Mouse (Mus musculus) embryonic facial prominence, embryonic 10.5 days (tissue): ENCODE results near the gene Mettl24. TPM values are rescaled to one million over a fixed set of nuclear protein-coding genes. Genes with fewer than 3 reads are reported as not detected.

ENCODE experiments used
- DNase-seq: peaks from one replicate; pipeline ENCODE4 v3.0.0-alpha.2; 2017; ENCODE audit warnings: low spot score
- H3K27ac ChIP-seq: fragments of 300-500 bp; sonication (generic); replicated peaks from 2 replicates; pipeline ENCODE4 v1.5.1; 2016; ENCODE audit warnings: mild to moderate bottlenecking
- H3K27me3 ChIP-seq: fragments of 300-500 bp; sonication (generic); replicated peaks from 2 replicates; pipeline ENCODE4 v1.6.1; 2016; ENCODE audit warnings: low read depth, mild to moderate bottlenecking; ENCODE audit not compliant: poor library complexity, severe bottlenecking
- H3K36me3 ChIP-seq: fragments of 300-500 bp; sonication (generic); replicated peaks from 2 replicates; pipeline ENCODE4 v1.6.1; 2016; ENCODE audit warnings: mild to moderate bottlenecking, moderate library complexity
- H3K4me1 ChIP-seq: fragments of 300-500 bp; sonication (generic); 2 replicates; pipeline ENCODE4 v1.6.1; 2016
- H3K4me3 ChIP-seq: fragments of 300-500 bp; sonication (generic); 2 replicates; pipeline ENCODE4 v1.5.1; 2016; ENCODE audit warnings: mild to moderate bottlenecking, moderate library complexity
- H3K9me3 ChIP-seq: fragments of 300-500 bp; sonication (generic); 2 replicates; pipeline ENCODE4 v1.6.1; 2016; ENCODE audit warnings: mild to moderate bottlenecking
- WGBS: fragments of 180-500 bp; shearing (Covaris S2); methylation state at CpG from one replicate; pipeline ENCODE4 v1.1.7; 2016; 5-methylcytosine and 5-hydroxymethylcytosine counted together
- polyA plus RNA-seq: library from polyadenylated mRNA; unstranded; fragments of >200 nt; fragmentation: Nextera tagmentation; extraction: Ambion mirVana; gene quantifications from 2 replicates; pipeline ENCODE4 v1.2.1, GENCODE M21; 2016

Mettl24 gene
- polyA plus RNA-seq, 1 experiment from 2014 or later = 1.5 TPM

- no peaks in the 10 kb centered on the region for H3K9me3 ChIP-seq
- no peak overlapping the region for H3K27ac ChIP-seq
- DNase-seq = no peak
- H3K36me3 ChIP-seq = peaks cover 77% of the 10 kb centered on the region
- no peaks in the 10 kb centered on the region for H3K27me3 ChIP-seq
- WGBS = 71% methylated on average over 5 of the region's 5 CpGs
- H3K4me1 ChIP-seq = peaks cover 12% of the 10 kb centered on the region; the same call in 1 of the 2 replicates
- no peak overlapping the region for H3K4me3 ChIP-seq
Measured at GRCm38 (mm10) chr10:40843841-40844240, 160.8 kb downstream of the Mettl24 start.

DNA sequence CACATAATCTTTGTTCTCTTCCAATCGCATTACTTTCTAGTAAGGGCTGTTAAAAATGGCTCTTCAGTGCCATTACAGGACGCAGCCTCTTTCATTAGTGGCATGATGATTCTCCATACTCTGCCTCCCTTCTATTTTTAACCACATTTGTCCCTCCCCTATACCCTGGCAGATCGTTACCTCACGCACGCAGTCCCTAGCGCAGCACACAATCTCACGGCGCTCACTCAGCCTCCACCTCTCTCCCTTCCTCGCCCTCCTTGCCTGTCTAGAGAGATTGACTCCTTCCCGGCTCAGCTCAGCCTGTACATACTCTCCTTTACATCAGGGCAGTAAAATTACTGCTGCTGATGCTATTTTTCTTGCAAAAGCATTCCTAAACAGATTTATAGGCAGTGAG lies 161.5 kb downstream of the Mettl24 start:
- 74% methylated on average over 10 of the region's 10 CpGs for WGBS
- H3K36me3 ChIP-seq = peaks cover 82% of the 10 kb centered on the region
- H3K4me3 ChIP-seq = no peak overlapping the region
- H3K9me3 ChIP-seq = no peaks in the 10 kb centered on the region
- H3K27ac ChIP-seq = no peak overlapping the region
- DNase-seq = no peak
- H3K27me3 ChIP-seq = no peaks in the 10 kb centered on the region
- H3K4me1 ChIP-seq = peaks cover 12% of the 10 kb centered on the region; the same call in 1 of the 2 replicates

DNA sequence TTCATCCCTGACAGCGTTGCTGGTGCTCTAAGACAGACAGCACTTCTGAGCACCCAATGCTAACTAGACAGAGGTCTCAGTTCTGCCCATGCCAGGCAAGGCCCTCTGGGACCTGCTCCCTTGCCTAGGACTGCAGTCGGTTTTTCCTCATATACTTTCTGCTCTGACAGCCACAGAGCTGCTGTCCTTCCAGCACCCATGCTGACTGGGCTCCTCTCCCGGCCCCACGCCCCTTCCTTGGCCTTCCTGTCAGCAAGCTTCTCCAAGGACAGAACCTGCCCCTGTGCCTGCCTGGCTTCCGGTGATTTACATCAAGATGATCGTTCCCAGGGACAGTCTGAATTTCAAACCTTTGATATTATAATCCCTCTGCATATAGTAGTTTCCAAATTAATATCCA lies 162.5 kb downstream of the Mettl24 start:
- 83% methylated on average over 6 of the region's 6 CpGs for WGBS
- Histone ChIP-seq H3K27ac (no peak overlapping the region), H3K4me3 (no peak overlapping the region), H3K4me1 (peaks cover 12% of the 10 kb centered on the region; the same call in 1 of the 2 replicates), H3K36me3 (peaks cover 81% of the 10 kb centered on the region), H3K27me3 (no peaks in the 10 kb centered on the region), H3K9me3 (no peaks in the 10 kb centered on the region)
- DNase-seq = no peak

DNA sequence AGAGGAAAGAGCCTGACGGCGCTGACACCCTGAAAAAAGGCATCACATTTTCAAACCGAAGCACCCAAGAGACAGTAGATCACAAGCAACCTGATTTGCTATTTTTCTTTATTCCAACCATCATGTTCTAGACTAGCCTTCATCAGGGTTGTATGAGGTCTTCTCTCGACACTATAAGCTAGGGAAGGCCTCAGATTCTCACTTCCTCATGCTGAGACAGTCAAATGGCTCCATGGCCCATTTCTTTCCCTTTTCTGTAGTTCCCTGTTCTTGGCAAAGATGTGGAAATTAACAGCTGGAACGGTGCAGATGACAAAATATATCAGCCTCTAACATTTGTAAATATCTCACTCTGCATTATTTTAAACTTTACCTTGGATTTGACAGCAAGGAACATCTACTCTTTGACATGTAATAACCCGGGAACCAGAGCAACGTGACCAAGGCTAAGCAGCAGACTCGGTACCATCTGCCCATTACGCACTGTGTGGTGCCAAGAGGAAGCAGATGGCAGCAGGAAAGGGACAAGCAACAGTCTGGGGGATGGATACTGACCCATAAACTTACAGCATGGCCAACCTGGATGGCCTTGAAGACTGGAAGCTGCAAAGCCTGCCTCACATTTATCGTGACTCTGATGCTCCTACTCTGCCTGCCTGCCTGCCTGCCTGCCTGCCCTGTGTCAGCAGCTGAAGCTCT lies 164.2 kb downstream of the Mettl24 start:
- Histone ChIP-seq H3K4me3 (no peak overlapping the region), H3K27me3 (no peaks in the 10 kb centered on the region), H3K9me3 (no peaks in the 10 kb centered on the region), H3K4me1 (peaks cover 12% of the 10 kb centered on the region; the same call in 1 of the 2 replicates), H3K27ac (no peak overlapping the region), H3K36me3 (peaks cover 66% of the 10 kb centered on the region)
- WGBS = 94% methylated on average over 10 of the region's 10 CpGs
- DNase-seq = no peak

- Histone ChIP-seq H3K27ac (no peak overlapping the region), H3K4me3 (no peak overlapping the region), H3K9me3 (no peaks in the 10 kb centered on the region), H3K36me3 (peaks cover 45% of the 10 kb centered on the region), H3K27me3 (no peaks in the 10 kb centered on the region), H3K4me1 (no peaks in the 10 kb centered on the region)
- WGBS = 87% methylated on average over 2 of the region's 2 CpGs
- no peak for DNase-seq
Measured at GRCm38 (mm10) chr10:40850644-40851043, 167.6 kb downstream of the Mettl24 start.

DNA sequence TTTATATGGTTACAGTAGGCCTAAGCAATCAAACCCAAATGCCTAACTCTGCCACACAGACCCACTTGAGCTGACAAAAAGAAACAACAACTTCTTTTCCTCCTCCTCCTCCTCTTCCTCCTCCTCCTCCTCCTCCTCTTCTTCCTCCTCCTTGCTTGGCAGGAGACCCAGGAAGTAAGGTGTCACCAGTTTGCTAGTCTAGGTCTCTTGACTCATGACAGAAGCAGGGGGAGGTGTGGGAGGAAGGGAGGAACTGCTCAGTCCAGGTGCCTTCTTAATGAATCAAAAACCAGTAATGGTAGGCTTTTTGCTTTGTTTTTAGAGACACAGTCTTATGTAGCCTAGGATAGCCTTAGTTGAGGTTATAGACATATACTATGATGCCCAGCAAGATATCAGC lies 168.1 kb downstream of the Mettl24 start:
- Histone ChIP-seq H3K27me3 (no peaks in the 10 kb centered on the region), H3K4me3 (no peak overlapping the region), H3K4me1 (no peaks in the 10 kb centered on the region), H3K9me3 (no peaks in the 10 kb centered on the region), H3K36me3 (peaks cover 43% of the 10 kb centered on the region), H3K27ac (no peak overlapping the region)
- no peak for DNase-seq

- H3K27ac ChIP-seq = no peak overlapping the region
- no peak overlapping the region for H3K4me3 ChIP-seq
- DNase-seq = no peak
- H3K27me3 ChIP-seq = no peaks in the 10 kb centered on the region
- no peaks in the 10 kb centered on the region for H3K4me1 ChIP-seq
- 60% methylated on average over 2 of the region's 2 CpGs for WGBS
- H3K36me3 ChIP-seq = peaks cover 7% of the 10 kb centered on the region
- H3K9me3 ChIP-seq = no peaks in the 10 kb centered on the region
Measured at GRCm38 (mm10) chr10:40855616-40856015, 172.5 kb downstream of the Mettl24 start.

DNA sequence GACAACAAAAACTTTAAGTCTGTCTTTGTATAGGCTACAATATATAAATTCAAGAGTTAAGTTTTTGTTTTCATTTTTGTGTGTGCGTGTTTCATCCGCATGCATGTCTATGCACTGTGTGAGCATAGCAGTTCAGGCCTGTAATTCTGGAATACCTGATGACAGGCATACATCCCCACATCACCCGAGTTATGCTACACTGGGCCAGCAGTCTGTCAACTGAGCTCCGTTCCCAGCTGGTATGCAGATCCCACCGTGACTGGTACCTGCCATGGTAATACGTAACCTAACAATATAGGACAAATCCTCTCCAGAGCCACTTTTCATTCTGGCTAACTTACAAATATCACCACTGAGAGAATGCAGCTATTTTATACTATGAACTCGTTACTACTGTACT lies 173.6 kb downstream of the Mettl24 start:
- H3K4me1 ChIP-seq = no peaks in the 10 kb centered on the region
- no peaks in the 10 kb centered on the region for H3K27me3 ChIP-seq
- H3K36me3 ChIP-seq = peaks cover 12% of the 10 kb centered on the region
- no peak for DNase-seq
- H3K27ac ChIP-seq = no peak overlapping the region
- 93% methylated on average over 7 of the region's 7 CpGs for whole genome bisulfite sequencing
- no peaks in the 10 kb centered on the region for H3K9me3 ChIP-seq
- H3K4me3 ChIP-seq = no peak overlapping the region

GRCm38 (mm10) chr10:40857599-40857998 lies 174.5 kb downstream of the Mettl24 start:
- Histone ChIP-seq H3K27ac (no peak overlapping the region), H3K4me1 (no peaks in the 10 kb centered on the region), H3K36me3 (peaks cover 9% of the 10 kb centered on the region; the same call in 1 of the 2 replicates), H3K9me3 (no peaks in the 10 kb centered on the region), H3K27me3 (no peaks in the 10 kb centered on the region), H3K4me3 (no peak overlapping the region)
- WGBS = 92% methylated on average over 8 of the region's 8 CpGs
- DNase-seq = no peak

Other genes starting within 250 kb of the Mettl24 start
- not detected in 2 replicates for gene Slc22a16, start 112.9 kb upstream of the Mettl24 start, polyA plus RNA-seq
- 0.10 and 0.21 TPM in 2 replicates for gene Ddo, start 53.3 kb upstream of the Mettl24 start, polyA plus RNA-seq
- 40.0 and 40.6 TPM in 2 replicates for gene Cdc40, start 200.0 kb downstream of the Mettl24 start, polyA plus RNA-seq
- 45.9 and 50.1 TPM in 2 replicates for gene Wasf1, start 200.2 kb downstream of the Mettl24 start, polyA plus RNA-seq